Mouse (Mus musculus) gastrocnemius, adult 18-20 months (tissue): ENCODE measurements around the gene Asb1. TPM values are rescaled to one million over a fixed set of nuclear protein-coding genes. Genes with fewer than 3 reads are reported as not detected.

Source experiments
- DNase-seq: peaks from one replicate; pipeline ENCODE4 v3.0.0; 2021; ENCODE audit warnings: low spot score
- total RNA-seq, 2 experiments: library from RNA; stranded (reverse); gene quantifications; 2 replicates each; pipeline ENCODE4 v1.2.3; 2021

The Asb1 gene
- total RNA-seq, 2 experiments from 2014 or later: 14.8 to 16.2 TPM

DNA sequence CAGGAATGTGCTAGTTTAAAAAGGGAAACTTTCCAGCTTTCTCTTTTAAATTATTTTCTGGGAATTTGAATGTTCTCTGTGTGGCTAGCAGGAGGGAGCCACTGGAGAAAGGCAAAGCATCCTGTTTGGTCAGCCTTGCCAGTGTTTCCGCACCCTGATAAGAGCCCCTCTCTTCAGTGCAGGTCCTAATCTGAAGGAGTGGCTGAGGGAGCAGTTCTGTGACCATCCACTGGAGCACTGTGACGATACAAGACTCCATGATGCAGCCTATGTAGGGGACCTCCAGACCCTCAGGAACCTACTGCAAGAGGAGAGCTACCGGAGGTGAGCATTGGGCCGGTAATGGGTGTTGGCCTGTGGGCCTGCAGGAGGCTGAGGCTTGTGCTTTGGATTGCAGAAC is 3.6 kb downstream of the Asb1 start:
- DNase-seq: no peak

DNA sequence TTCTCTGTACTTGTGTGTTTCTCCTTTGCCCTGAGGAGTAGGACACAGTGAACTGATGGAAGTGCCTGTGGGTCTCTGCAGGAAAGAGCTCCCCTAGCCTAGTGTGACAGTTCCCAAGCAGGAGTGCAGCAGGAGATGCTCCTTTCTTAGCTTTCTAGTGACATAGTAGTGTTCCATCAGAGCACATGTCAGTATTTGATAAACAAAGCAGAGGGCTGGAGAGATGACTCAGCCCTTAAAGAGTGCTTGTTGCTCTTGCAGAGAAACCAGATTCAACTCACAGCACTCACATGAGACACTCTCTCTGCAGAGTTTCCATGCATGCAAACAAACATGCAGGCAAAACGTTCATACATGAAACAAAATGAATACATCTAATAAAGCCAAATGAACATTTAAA is 4.9 kb downstream of the Asb1 start:
- DNase-seq: no peak

DNA sequence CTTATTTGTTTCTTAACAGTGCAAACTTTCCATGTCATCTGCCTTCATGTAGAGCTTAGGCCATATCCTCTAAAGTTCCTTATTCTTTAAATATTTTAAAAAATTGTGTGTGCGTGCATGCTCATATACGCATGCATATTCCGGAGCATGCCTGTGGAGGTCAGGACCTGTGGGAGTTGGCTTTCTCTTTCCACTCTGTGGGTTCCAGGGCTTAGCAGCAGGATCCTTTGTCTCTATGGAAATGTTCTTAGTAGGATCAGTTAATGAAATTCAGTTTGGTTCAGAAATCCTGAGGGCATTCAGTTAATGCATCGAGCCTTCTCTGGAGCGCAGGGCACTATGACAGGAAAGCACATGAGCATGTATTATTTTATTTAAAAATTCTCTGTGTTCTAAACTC is 7.2 kb downstream of the Asb1 start:
- DNase-seq: no peak

DNA sequence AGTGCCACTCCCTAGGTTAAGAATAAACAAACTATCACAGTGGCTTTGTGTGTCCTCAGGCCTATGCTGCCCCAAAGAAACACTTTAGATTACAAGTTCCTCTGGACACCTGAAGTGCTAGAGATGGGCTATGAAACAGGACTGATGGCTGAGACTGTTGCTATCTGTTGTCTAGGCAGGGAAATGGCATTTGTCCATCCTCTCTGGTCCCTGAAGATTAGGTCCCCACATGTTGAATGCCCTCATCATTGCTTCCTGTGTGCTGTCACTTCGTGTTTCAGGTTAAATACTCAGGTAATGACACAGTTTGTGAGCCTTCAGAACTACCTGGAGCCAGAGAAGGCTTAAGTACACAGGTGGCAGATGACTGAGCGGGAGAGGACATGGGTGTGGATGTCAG is 8.7 kb downstream of the Asb1 start:
- DNase-seq: no peak

DNA sequence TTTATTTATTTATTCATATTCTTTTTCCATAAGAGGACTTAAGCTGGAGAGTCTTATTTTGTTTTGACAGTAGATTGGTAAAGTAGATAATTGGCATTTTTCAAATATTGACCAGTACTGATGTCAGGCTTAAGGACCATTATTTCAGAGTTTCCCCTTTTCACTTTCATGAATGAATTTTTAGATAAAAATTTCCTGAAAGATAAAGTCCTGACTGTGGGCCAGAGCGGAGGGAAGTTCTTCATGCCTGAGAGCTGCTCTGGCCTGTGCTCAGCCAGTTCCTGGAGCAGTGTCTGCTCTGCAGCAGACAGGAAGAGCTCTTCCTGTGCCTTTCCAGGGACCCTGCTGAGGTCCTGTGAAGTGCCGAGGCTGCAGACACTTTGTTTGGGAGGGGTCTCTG is 16.8 kb downstream of the Asb1 start:
- no peak for DNase-seq

DNA sequence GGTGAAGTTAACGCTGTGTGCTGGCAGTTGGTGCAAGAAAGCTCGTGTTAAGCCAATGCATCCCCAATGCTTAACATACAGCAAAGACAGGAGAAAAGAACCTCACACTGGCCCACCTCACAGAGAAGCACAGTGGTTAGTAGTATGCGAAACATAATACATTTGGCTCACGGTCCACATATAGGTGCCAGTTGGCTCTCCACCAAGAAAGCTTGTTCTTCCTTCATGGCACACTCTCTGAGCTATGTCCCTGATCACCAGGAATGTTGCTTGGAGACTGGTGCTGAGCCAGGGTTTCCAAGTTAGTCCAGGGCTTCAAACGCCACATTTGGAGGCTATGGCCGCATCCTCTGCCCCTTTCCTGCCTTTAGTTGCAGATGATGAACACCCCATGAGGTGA is 20.9 kb downstream of the Asb1 start:
- no peak for DNase-seq

DNA sequence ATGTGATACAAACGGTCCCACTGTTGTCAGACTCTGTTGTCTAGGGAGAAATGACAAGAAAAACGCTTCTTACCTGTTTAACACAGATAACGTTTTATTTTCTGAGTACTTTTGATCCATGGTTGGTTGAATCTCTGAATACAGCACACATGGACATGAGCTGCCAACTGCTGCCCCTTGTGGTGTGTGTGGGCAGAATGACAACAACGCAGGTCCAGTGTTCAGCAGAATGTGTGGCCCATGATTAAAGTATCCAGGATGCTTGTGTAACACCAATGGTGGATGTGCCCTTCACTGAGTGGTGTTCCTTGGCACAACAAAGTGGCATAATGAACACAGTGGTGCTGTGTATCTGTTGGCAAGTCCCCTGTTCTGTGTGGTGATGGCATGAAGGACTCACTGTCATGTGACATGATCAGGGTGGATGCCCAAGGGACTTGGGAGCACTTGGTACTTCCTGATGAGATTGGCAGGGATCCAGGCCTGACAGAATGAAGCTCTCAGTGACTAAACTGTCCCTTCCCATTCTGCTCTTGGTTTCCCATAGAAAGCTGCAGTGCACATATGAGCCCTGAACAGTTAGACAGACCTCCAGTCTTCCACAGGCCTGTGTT is 22.7 kb downstream of the Asb1 start:
- no peak for DNase-seq

DNA sequence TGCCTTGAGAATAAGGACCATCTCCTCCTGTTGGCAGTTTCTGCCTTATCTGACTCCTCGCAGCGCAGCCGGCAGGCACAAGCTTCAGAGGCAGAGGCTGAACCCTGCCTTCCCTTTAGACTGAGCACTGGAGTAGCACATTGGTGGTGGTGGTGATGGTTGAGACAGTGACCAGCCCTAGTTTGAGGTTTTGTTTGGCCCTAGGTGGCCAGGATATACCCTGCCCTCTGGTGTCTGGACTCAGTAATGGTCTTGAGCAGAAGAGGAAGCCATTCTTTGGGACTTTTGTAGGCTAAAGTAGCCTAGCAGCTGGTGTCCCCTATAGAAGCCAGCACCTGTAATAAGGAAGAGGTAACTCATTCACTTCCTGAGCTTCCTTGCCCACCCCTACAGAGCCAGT is 23.7 kb downstream of the Asb1 start:
- no peak for DNase-seq

DNA sequence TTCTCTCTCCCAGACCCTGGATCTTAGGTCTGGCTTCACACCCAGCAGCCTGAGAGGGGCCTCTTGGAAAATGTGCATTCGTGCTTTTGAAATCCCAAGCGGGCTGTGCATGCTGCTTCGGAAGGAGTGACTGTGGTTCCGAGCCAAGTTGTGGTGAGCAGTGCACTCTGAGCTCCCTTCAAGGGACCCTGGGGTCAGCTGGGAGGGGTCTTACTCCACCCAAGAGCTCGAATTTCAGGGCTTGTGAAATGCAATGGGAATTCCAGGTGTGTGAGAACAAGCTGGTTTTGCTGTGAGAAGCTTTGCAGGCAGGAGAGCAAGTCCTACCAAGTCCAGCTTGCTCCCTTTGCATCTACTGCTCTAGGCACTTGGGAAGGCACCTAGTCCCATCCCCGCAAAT is 24.3 kb downstream of the Asb1 start:
- DNase-seq: no peak

DNA sequence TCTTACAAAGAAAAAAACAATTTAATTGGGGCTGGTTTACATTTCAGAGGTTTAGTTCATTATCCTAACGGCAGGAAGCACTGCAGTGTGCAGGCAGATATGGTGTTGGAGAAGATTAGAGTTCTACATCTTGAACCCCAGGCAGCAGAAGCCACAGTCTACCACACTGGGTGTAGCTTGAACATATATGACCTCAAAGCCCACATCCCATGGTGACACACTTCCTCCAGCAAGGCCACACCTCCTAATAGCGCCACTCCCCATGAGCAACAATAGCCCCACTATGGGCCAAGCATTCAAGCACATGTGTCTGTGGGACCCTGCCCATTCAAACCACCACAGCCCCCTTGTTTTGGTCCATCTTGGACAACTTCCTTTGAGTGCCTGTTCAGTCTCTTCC is 26.9 kb downstream of the Asb1 start:
- no peak for DNase-seq

DNA sequence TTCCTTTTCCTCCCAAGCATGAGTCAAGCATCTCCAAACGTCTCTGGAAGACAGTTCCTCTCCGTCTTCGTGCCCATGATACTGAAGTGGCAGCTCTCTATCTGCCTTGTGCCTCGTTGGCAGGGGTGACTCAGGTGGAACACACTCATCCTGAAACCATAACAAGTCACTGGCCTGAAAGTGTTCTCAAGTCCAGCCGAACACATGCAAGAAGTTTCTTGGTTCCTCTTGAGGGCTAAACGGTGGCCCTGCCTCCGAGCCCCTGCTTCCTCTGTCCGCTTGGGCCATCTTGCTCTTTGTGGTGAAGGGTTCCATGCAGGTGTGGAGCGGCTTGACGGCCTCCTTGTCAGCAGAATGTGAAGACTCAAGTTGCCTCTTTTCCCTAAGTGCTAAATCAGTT is 32.1 kb downstream of the Asb1 start:
- DNase-seq: no peak

DNA sequence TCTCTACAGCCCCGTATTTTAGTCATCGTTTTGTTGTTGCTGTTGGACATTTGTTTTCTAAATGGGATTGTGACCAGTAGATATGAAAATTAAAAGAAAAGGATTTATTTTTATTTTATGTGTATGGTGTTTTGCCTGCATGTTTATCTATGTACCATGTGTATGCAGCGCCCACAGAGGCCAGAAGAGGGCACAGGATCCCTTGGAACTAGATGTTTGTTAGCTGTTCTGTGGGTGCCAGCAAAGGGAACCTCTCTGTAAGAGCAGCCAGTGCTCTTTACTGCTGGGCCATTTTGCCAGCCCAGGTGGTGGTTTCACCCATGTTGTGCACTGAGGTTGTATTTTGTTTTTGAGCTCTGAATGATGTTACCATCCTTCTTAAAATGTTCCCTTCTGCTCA is 33.9 kb downstream of the Asb1 start:
- peak; percentile 43 for DNase-seq

DNA sequence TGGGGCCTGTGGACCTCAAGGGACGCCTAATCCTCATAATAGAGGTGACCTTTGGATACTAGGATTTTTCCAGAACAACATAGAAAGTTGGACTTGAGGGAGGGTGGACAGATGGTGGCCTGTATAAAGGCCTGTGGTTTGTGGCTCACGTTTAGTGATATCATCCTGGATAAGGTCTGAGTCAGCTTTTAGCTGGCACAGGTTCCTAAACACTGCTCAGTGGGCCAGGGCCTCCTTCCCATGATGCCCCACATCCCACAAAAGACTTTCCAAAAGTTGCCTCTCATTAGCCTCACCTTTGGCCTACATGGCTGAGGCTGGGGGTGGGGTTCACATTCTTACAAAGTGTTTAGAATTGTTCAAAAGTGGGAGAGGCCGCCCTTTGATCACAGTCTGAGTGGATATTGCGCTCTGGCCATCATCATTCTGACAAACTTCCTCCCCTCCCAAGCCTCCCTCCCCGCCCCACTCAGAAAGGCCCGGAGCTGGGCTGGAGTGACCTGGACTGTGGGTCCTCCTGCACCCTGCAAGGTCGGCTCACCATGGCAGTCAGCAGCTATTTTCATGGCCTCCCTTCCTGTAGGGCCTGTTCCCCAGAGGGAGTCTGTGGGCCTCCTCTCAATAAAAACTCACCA is 37.7 kb downstream of the Asb1 start:
- no peak for DNase-seq

DNA sequence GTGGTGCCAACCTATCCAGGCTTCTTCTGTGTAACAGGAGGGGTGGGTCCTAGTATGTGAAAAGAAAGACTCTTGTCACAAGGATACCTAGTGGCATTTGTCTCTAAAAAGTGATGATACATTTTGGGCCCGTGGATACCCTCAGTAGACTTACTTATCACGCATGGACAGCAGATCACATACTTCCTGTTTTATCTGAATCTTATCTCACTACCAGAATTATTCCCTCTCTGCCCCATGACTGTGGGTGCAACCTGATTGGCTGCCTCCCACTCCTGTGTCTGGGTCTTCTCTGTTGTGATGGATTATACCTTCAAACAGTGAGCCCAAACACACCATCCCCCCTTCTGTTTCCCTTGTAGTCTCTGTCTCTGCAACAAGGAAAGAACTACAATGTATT is 40.2 kb downstream of the Asb1 start:
- DNase-seq: no peak

DNA sequence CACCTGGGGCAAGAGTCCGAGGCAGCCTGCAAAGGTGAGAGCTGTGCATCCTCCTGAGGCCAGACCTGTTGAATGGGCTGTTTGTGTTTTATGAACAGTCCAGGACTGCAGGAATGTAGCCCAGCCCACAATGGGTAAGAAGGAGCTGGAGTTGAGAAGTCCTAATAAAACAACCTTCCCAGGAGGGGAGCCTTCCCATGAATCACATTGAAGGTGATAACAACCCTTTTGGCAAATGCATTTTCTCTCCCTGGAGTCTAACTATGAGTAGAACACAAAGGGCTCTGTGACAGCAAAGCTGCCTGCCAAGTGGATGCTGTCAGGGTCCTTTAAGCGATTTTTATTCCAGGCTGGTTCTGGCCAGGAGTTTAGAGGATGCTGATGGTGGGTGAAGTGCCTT is 40.9 kb downstream of the Asb1 start:
- no peak for DNase-seq

DNA sequence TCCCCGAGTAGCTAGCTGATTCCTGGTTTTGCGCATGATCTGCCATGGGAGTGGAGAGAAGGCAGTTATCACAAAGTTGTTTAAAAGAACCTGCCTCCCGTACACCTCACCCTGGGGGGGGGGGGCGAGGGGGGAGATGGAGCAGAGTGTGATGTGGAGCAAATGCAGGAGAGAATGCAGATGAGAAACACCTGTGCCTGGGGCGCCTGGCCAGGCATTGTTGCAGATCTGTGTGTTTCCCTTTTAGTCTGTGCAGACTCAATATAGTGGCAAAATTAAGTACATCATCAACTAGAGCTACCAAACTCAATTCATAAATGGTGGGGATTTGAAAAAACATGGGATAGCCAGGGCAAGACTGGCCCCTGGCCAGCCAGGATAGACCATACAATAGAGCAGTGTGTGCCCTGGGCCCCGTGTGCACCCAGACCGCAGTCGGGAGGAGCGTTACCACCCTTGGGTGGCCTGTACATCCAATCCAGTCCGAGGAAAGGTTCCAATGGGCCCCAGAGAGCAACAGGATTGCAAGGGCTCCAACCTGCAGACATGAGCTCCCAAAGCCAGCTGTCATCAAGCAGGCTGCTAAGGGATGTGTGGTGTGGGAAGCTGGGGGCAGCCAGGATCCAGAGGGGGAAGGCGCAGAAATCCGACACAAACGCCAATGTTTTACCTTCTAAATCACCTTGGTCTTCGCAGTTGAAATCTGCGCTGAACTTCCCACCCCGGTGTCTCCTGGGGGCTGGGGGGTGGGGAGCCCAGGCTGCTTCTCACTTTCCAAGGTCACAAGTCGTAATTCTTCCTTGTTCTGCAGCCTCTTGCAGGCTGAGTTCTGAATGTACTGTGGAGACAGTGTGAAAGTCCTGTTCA is 44.9 kb downstream of the Asb1 start:
- no peak for DNase-seq

DNA sequence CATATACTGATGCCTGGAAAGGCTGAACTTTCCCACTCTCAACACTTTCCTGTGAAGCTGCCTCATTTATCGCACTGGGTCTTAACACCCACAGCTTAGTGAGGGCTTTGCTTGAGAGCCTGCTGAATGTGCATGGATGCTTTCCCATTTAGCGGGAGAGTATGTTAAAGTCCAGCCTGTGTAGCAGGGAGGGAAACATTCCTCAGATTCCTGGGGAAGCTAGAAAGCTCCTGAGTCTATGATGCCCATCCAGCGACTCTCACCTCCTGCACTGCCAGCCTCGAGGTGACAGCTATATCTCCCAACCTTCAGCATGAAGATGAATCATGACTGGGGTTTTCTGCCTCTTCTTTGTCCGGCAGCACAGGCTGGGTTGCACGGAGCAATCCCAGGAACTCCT is 49.4 kb downstream of the Asb1 start:
- no peak for DNase-seq

DNA sequence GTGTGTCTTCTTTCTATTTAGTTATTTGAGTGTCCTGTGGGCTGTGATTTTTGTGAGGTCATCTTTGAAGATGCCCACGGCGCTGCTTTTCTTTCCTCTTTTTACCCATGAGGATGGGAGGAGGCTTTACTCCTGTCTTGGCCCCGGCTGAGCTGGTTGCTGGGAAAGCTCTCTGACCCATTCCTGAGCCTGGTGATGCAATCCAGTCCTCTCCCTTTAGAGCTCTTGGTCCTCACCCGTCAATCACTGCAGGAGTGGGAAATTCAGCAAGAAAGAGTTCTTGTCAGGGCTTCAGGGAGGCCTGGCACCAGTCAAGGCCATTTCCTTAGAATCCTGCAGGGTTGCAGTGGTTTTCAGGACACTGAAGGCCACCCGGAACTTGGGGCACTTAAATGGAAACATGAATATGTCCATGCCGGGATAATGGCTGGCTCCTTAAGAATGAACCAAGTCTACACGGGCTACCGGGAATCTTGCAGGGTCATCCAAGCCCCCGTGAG is 55.2 kb downstream of the Asb1 start:
- DNase-seq: no peak

DNA sequence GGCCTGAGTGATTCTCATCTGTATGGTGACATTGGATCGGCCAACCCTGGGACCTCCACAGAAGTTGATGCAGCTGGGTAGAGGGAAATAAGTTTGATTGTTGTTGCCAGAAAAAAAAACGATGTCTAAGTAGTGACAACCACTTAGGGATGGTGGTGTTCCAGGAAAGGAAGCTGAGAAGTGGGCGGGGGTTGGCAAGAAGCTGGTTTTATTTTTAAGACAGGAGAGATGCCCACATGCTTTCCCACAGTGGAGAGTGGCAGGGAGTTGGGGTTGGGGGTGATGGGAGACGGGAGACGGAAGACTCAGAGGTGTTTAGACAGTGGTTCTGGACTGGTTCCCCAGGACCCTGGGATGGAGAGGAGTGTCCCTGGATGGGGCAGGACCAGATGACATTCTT is 57.3 kb downstream of the Asb1 start:
- DNase-seq: no peak

DNA sequence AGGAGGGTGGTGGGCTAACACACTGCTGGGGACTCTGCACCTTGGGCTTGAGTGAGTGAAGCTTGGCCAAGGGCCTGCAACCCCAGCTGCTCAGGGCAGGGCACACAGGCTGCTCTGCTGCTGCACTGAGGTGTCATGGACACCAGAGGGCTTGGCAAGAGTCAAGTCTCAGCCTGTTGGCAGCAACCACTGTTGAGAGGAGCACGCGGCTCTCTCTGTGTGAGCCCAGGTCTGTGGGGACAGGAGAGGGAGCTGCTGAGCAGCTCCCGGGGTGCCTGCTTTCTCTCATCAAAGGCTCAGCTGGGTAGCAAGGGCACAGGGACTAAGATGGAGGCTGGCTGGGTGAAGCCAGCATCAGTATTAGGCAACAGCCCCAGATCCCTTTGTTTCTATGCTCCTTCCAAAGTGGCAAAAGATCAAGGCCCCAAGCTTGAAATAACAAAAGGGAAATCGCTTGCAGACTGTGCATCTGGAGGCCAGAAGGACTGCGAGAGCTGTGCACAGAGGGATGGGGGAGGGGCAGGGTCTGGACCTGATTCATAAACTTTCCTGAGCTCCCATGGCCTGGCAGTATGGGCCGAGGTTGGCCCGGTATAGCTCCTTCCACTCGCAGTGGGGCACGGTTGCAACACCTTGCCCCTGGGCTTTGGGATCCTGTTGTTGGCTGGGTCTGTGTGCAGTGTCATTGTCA is 60.5 kb downstream of the Asb1 start:
- DNase-seq: peak; percentile 66

DNA sequence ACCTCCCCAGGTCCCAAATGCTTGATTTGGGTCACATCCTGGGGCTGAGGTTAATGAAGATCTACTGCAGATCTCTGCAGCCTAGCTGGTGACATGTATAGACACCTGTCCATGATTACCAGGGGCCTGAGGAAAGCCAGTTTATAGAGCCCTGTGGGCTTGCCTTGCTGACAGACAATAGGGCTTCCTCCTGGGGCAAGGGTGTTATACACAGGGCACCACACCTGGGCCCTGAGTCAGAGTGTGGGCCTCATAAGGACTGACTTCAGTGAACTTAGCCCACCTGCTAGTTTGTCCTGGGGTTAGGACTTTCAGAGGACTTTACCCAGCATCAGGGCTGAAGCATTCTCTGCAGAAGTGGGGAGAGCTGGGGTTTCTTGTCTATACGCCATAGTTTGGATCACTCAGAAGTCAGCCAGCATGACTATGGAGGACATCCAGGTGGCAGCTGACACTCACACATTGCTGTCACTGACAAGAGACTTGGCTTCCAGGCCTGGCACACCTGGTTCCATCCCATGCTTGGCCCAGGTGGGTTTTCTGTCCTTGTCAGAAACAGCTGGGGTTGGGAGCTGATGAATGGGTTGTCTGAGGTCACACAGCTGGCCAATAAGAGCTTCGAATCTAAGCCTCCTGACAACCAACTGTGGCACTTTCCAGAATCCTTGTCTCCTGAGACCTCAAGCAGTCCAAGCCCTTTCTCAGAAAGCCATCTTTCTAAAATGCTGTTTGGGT is 61.2 kb downstream of the Asb1 start:
- no peak for DNase-seq
